Mouse (Mus musculus) CH12.LX (cell line): ENCODE results near the gene Slc44a3. TPM values are rescaled to one million over a fixed set of nuclear protein-coding genes. Genes with fewer than 3 reads are reported as not detected.

ENCODE experiments used
- DNase-seq: peaks from one replicate; pipeline ENCODE4 v3.0.0-alpha.2; 2013; ENCODE audit errors: extremely low read depth
- H3K27ac ChIP-seq: 2 replicates; pipeline ENCODE4 v1.5.1; 2012; ENCODE audit warnings: low read depth, mild to moderate bottlenecking, control low read depth, moderate library complexity; ENCODE audit not compliant: insufficient read depth
- H3K27me3 ChIP-seq: replicated peaks from 2 replicates; pipeline ENCODE3; 2012; ENCODE audit warnings: inconsistent platforms
- H3K36me3 ChIP-seq, 2 experiments: replicated peaks in 1 of 2; 2 replicates each; pipeline versions ENCODE3 to v1.6.1; 2012; ENCODE audit warnings: inconsistent platforms in 1 of 2, low read length in 1 of 2, mild to moderate bottlenecking in 1 of 2, mixed read lengths in 1 of 2, moderate library complexity in 1 of 2; ENCODE audit not compliant: control insufficient read depth in 1 of 2, insufficient read depth in 1 of 2
- H3K4me1 ChIP-seq, 2 experiments: 2 replicates each; pipeline ENCODE4 v1.6.1; 2012; ENCODE audit warnings: inconsistent platforms in 1 of 2, moderate library complexity in 1 of 2; ENCODE audit not compliant: insufficient read depth in 2 of 2, control insufficient read depth in 1 of 2
- H3K4me2 ChIP-seq: 2 replicates; pipeline ENCODE4 v1.6.1; 2012; ENCODE audit warnings: low read depth, mild to moderate bottlenecking, control low read depth; ENCODE audit not compliant: poor library complexity, insufficient read depth, severe bottlenecking
- H3K4me3 ChIP-seq, 3 experiments: fragments of 150-350 bp in 1 of 3; sonication (generic) in 1 of 3; replicated peaks in 1 of 3; 2 replicates each; pipeline versions ENCODE3 to v1.5.1; 2011 to 2012; ENCODE audit warnings: low read depth in 2 of 3, low read length in 2 of 3, mild to moderate bottlenecking in 2 of 3, moderate library complexity in 2 of 3, control low read depth in 1 of 3, improper control_type of control experiment in 1 of 3, inconsistent platforms in 1 of 3, mixed read lengths in 1 of 3; ENCODE audit not compliant: poor library complexity in 1 of 3
- H3K79me2 ChIP-seq: replicated peaks from 2 replicates; pipeline ENCODE4 v1.6.1; 2012; ENCODE audit warnings: mild to moderate bottlenecking, moderate library complexity; ENCODE audit not compliant: control insufficient read depth, poor library complexity, insufficient read depth, severe bottlenecking; ENCODE audit errors: extremely low read depth
- H3K9ac ChIP-seq: 2 replicates; pipeline ENCODE4 v1.6.1; 2012; ENCODE audit warnings: low read depth, mild to moderate bottlenecking, control low read depth, moderate library complexity; ENCODE audit not compliant: insufficient read depth
- H3K9me3 ChIP-seq: replicated peaks from 2 replicates; pipeline ENCODE3; 2012; ENCODE audit warnings: low read length, inconsistent platforms, mixed read lengths
- BHLHE40 ChIP-seq: IDR thresholded peaks from 2 replicates; pipeline ENCODE4 v1.6.1; 2011; ENCODE audit warnings: mild to moderate bottlenecking, low read depth, low read length, improper control_type of control experiment
- CHD1 ChIP-seq: IDR thresholded peaks from 2 replicates; pipeline ENCODE4 v1.6.1; 2012; ENCODE audit warnings: low read depth, low read length, improper control_type of control experiment, inconsistent platforms
- CHD2 ChIP-seq: IDR thresholded peaks from 2 replicates; pipeline ENCODE4 v1.6.1; 2011; ENCODE audit warnings: low read length, improper control_type of control experiment
- CTCF ChIP-seq, 2 experiments: IDR thresholded peaks in 1 of 2; conservative IDR thresholded peaks in 1 of 2; 2 replicates each; pipeline ENCODE4 v1.5.1; 2011 to 2012; ENCODE audit warnings: low read depth in 2 of 2, low read length in 2 of 2, improper control_type of control experiment in 1 of 2, inconsistent platforms in 1 of 2, mild to moderate bottlenecking in 1 of 2, moderate library complexity in 1 of 2
- ETS1 ChIP-seq: conservative IDR thresholded peaks from 2 replicates; pipeline ENCODE4 v1.6.1; 2012; ENCODE audit warnings: low read depth, mild to moderate bottlenecking, inconsistent platforms, low read length, improper control_type of control experiment, moderate library complexity
- HCFC1 ChIP-seq: IDR thresholded peaks from 2 replicates; pipeline ENCODE4 v1.6.1; 2012; ENCODE audit warnings: low read depth, mild to moderate bottlenecking, inconsistent platforms, low read length, improper control_type of control experiment
- IRF4 ChIP-seq: IDR thresholded peaks from 2 replicates; pipeline ENCODE4 v1.6.1; 2014; ENCODE audit warnings: low read depth, mild to moderate bottlenecking, inconsistent platforms, low read length, improper control_type of control experiment
- JUND ChIP-seq: conservative IDR thresholded peaks from 2 replicates; pipeline ENCODE4 v1.6.1; 2011; ENCODE audit warnings: low read depth, low read length, improper control_type of control experiment
- MAX ChIP-seq: IDR thresholded peaks from 2 replicates; pipeline ENCODE4 v1.6.1; 2011; ENCODE audit warnings: low read length, improper control_type of control experiment
- MEF2A ChIP-seq: IDR thresholded peaks from 2 replicates; pipeline ENCODE4 v1.6.1; 2014; ENCODE audit warnings: low read depth, mild to moderate bottlenecking, inconsistent platforms, low read length, improper control_type of control experiment, borderline replicate concordance
- MXI1 ChIP-seq: IDR thresholded peaks from 2 replicates; pipeline ENCODE4 v1.6.1; 2011; ENCODE audit warnings: mild to moderate bottlenecking, low read depth, low read length, improper control_type of control experiment
- NRF1 ChIP-seq: IDR thresholded peaks from 2 replicates; pipeline ENCODE4 v1.6.1; 2014; ENCODE audit warnings: low read depth, mild to moderate bottlenecking, inconsistent platforms, low read length, improper control_type of control experiment, moderate library complexity
- PAX5 ChIP-seq: IDR thresholded peaks from 2 replicates; pipeline ENCODE4 v1.6.1; 2012; ENCODE audit warnings: low read length, inconsistent platforms, mixed read lengths
- POLR2A ChIP-seq: IDR thresholded peaks from 2 replicates; pipeline ENCODE4 v1.6.1; 2011; ENCODE audit warnings: low read depth, mild to moderate bottlenecking, improper control_type of control experiment, low read length
- SIN3A ChIP-seq: IDR thresholded peaks from 2 replicates; pipeline ENCODE4 v1.6.1; 2012; ENCODE audit warnings: low read length, improper control_type of control experiment, inconsistent platforms
- SMC3 ChIP-seq: IDR thresholded peaks from 2 replicates; pipeline ENCODE4 v1.6.1; 2011; ENCODE audit warnings: low read depth, low read length, improper control_type of control experiment
- TBP ChIP-seq: conservative IDR thresholded peaks from 2 replicates; pipeline ENCODE4 v1.6.1; 2011; ENCODE audit warnings: low read depth, low read length, improper control_type of control experiment
- TCF12 ChIP-seq: IDR thresholded peaks from 2 replicates; pipeline ENCODE4 v1.6.1; 2014; ENCODE audit warnings: low read depth, mild to moderate bottlenecking, inconsistent platforms, low read length, improper control_type of control experiment
- UBTF ChIP-seq: IDR thresholded peaks from 2 replicates; pipeline ENCODE4 v1.6.1; 2012; ENCODE audit warnings: low read depth, mild to moderate bottlenecking, inconsistent platforms, low read length, improper control_type of control experiment, moderate library complexity
- ZC3H11A ChIP-seq: IDR thresholded peaks from 2 replicates; pipeline ENCODE4 v1.6.1; 2012; ENCODE audit warnings: low read depth, mild to moderate bottlenecking, inconsistent platforms, low read length, improper control_type of control experiment
- ZMIZ1 ChIP-seq: IDR thresholded peaks from 2 replicates; pipeline ENCODE4 v1.6.1; 2012; ENCODE audit warnings: low read depth, mild to moderate bottlenecking, inconsistent platforms, low read length, improper control_type of control experiment
- dilution Hi-C: fragments of 300-500 bp; cut with MboI; formaldehyde crosslinking; loops from 2 replicates; pipeline ENCODE4 v1.14.3; 2020; ENCODE audit warnings: low sequenced_read_pairs; ENCODE audit not compliant: extremely low pct_unique_long_range_greater_than_20kb, extremely low pct_ligation_motif_present
- in situ Hi-C: fragments of 300-500 bp; cut with MboI; formaldehyde crosslinking; loops from 3 replicates; pipeline ENCODE4 v1.14.3; 2019; ENCODE audit warnings: low sequenced_read_pairs, low pct_ligation_motif_present, low pct_unique_long_range_greater_than_20kb, mixed read lengths
- polyA plus RNA-seq: library from polyadenylated mRNA; unstranded; fragments of >175 nt; gene quantifications from 2 replicates; pipeline ENCODE4 v1.2.1, GENCODE M21; 2012; ENCODE audit warnings: low read depth; ENCODE audit not compliant: insufficient read length
- total RNA-seq, 2 experiments: library from RNA; depleted of rRNA; stranded (reverse); fragments of 300-350 nt in 1 of 2; fragments of >200 nt in 1 of 2; gene quantifications; 2 replicates each; pipeline ENCODE4 v1.2.3; 2012 to 2014

The Slc44a3 gene
- total and polyA plus RNA-seq, 3 experiments: not detected

- dilution Hi-C loops: no loop called here
- no peak overlapping the region for H3K9ac ChIP-seq
- no peaks in the 10 kb centered on the region for H3K27me3 ChIP-seq
- peaks cover 0 to 12% of the 10 kb centered on the region in 2 experiments; a peak in 2 of 4 replicates for H3K4me1 ChIP-seq
- H3K4me3 ChIP-seq: no peak overlapping the region
- DNase-seq: no peak
- H3K79me2 ChIP-seq: no peaks in the 10 kb centered on the region
- no peak overlapping the region for H3K27ac ChIP-seq
- H3K4me2 ChIP-seq: no peak overlapping the region
- in situ Hi-C loops: no loop called here
- H3K9me3 ChIP-seq: no peaks in the 10 kb centered on the region
- H3K36me3 ChIP-seq: no peaks in the 10 kb centered on the region
- TF ChIP-seq POLR2A (no peak), HCFC1 (no peak), BHLHE40 (no peak), TBP (no peak), PAX5 (no peak), MAX (no peak), MXI1 (no peak), SIN3A (no peak)
Observed at GRCm38 (mm10) chr3:121474738-121475137, 57.5 kb downstream of the Slc44a3 start.

- Histone ChIP-seq H3K36me3 (no peaks in the 10 kb centered on the region), H3K79me2 (no peaks in the 10 kb centered on the region), H3K4me3 (no peak overlapping the region), H3K4me1 (peaks cover 0 to 12% of the 10 kb centered on the region in 2 experiments; a peak in 2 of 4 replicates), H3K9me3 (no peaks in the 10 kb centered on the region), H3K27ac (no peak overlapping the region), H3K4me2 (no peak overlapping the region), H3K9ac (no peak overlapping the region), H3K27me3 (no peaks in the 10 kb centered on the region)
- no peak for DNase-seq
- in situ Hi-C loops (no loop called here), dilution Hi-C loops (no loop called here)
- TF ChIP-seq NRF1 (no peak), ZMIZ1 (no peak), JUND (no peak), CHD1 (no peak), SMC3 (no peak), TCF12 (no peak), MAX (no peak), CHD2 (no peak), POLR2A (no peak), MXI1 (no peak), UBTF (no peak), ETS1 (no peak), SIN3A (no peak), CTCF (conservative IDR thresholded peaks at IDR 0.05 in 1 of 2, IDR thresholded peaks at IDR 0.05 in 1 of 2; ENCODE audit: low read depth in 2 of 2, low read length in 2 of 2) (no peak), MEF2A (no peak), ZC3H11A (no peak), IRF4 (no peak)
Observed at GRCm38 (mm10) chr3:121471703-121472102, 60.5 kb downstream of the Slc44a3 start.
